Mouse (Mus musculus): ENCODE results near the gene Erp29. TPM values are rescaled to one million over a fixed set of nuclear protein-coding genes. Genes with fewer than 3 reads are reported as not detected.
A peak's percentile ranks its signal among the peaks of the same experiment; 100 is the strongest.

The Erp29 gene
- polyA plus RNA-seq, 1 experiment = 86.0 TPM

- peak in 2 of 3 experiments; percentile 3 to 50 for TF ChIP-seq MYOD1 (IDR thresholded peaks at IDR 0.05; ENCODE audit: control insufficient read depth in 1 of 3, insufficient read length in 2 of 3, low read depth in 2 of 3)
- TF ChIP-seq MYOG (IDR thresholded peaks at IDR 0.05; ENCODE audit: control insufficient read depth in 1 of 3, insufficient read depth in 1 of 3, insufficient read length in 2 of 3, low read depth in 2 of 3) = no peak
- TF ChIP-seq POLR2A (IDR thresholded peaks at IDR 0.05; ENCODE audit: insufficient read length, low read depth) = no peak
- no peaks in the 10 kb centered on the region for H3K36me3 ChIP-seq (ENCODE audit: control insufficient read depth, insufficient read depth)
- no peaks in the 10 kb centered on the region for H3K27me3 ChIP-seq (ENCODE audit: control insufficient read depth, insufficient read depth, insufficient read length)
These were observed 3.4 kb upstream of the Erp29 start for GRCm38 (mm10) chr5:121455510-121456265.

DNA sequence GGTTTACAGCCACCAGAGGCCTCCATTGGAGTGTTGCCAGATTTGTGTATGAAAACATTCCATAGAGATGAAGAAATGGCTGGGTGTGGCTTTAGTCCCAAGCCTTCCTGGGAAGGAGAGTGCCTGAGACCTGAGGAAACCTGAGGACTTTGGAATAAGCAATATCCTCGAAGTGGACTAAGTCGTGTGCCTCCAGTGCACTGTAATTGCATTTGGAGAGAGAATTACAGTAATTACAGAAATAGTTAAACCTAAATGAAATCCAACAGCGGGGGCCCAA, 2.1 kb upstream of the Erp29 start:
- no peak overlapping the region for H3K4me3 ChIP-seq
- TF ChIP-seq CEBPB (IDR thresholded peaks at IDR 0.05; ENCODE audit: insufficient read depth, poor library complexity, severe bottlenecking) = no peak
- TF ChIP-seq USF1 (IDR thresholded peaks at IDR 0.05; ENCODE audit: low read depth) = no peak
- TF ChIP-seq MAX (IDR thresholded peaks at IDR 0.05; ENCODE audit: low read depth) = no peak
- TF ChIP-seq MYOG (IDR thresholded peaks at IDR 0.05; ENCODE audit: control insufficient read depth in 1 of 3, insufficient read depth in 1 of 3, insufficient read length in 2 of 3, low read depth in 2 of 3) = no peak
- TF ChIP-seq TCF12 (IDR thresholded peaks at IDR 0.05; ENCODE audit: insufficient read depth, poor library complexity, severe bottlenecking) = no peak
- no peak for TF ChIP-seq TCF3 (IDR thresholded peaks at IDR 0.05; ENCODE audit: insufficient read length, low read depth)
- TF ChIP-seq POLR2A (IDR thresholded peaks at IDR 0.05; ENCODE audit: insufficient read length, low read depth) = no peak
- no peak for TF ChIP-seq REST (IDR thresholded peaks at IDR 0.05; ENCODE audit: insufficient read depth, insufficient read length)
- TF ChIP-seq POLR2AphosphoS2 (IDR thresholded peaks at IDR 0.05; ENCODE audit: insufficient read length, low read depth) = no peak
- TF ChIP-seq MYOD1 (IDR thresholded peaks at IDR 0.05; ENCODE audit: control insufficient read depth in 1 of 3, insufficient read length in 2 of 3, low read depth in 2 of 3) = no peak
- TF ChIP-seq E2F4 (IDR thresholded peaks at IDR 0.05; ENCODE audit: insufficient read depth) = no peak
- TF ChIP-seq SRF (IDR thresholded peaks at IDR 0.05; ENCODE audit: control insufficient read depth, insufficient read length, low read depth) = no peak
- no peaks in the 10 kb centered on the region for H3K36me3 ChIP-seq (ENCODE audit: control insufficient read depth, insufficient read depth)
- H3K4me2 ChIP-seq (ENCODE audit: low read depth) = peak overlapping the region; percentile 22
- H3ac ChIP-seq (ENCODE audit: control insufficient read depth, insufficient read length) = no peak overlapping the region
- H3K27me3 ChIP-seq (ENCODE audit: control insufficient read depth, insufficient read depth, insufficient read length) = no peaks in the 10 kb centered on the region
- peaks cover 26% of the 10 kb centered on the region for H3K79me2 ChIP-seq (ENCODE audit: control insufficient read depth, insufficient read depth)

More at GRCm38 (mm10) chr5:121455510-121456265, 3.4 kb upstream of the Erp29 start:
- H3ac ChIP-seq (ENCODE audit: control insufficient read depth, insufficient read length) = no peak overlapping the region
- H3K4me3 ChIP-seq = no peak overlapping the region
- no peak overlapping the region for H3K4me2 ChIP-seq (ENCODE audit: low read depth)
- H3K79me2 ChIP-seq (ENCODE audit: control insufficient read depth, insufficient read depth) = peaks cover 15% of the 10 kb centered on the region

DNA sequence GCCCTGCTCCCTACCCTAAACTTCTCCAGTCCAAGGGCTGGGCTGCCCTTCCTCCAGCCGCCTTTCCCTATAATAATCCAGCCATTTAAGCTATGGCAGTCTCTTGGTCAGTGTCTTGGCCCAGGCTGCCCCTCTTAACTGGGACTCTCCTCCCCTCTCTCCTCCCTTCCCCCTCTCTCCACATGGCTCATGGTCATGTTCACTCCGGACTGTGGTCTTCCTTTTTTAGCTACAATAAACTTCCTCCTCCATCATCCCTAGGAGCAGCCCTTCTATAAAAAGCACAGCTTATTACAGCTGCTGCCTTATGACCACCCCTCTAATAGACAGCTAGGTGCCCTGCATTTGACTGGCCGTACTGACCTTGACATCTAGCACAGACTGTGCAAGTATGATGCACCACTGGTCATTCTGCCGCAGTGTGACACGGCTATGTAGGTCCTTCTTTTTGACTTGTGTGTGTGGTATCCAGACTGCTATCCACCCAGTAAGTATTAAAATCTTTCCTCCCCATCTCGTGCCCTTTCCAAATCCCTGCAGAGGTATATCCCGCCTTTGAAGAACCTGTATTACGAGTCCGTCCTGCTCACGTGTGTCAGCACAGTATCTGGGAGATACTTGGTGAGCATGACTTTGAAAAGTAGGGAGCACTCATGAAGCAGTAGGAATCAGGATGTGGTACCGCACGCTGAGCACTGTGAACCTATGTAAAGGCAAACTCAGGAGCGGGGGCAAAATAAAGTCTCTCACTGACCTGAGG, 1.6 kb upstream of the Erp29 start:
- TF ChIP-seq REST (IDR thresholded peaks at IDR 0.05; ENCODE audit: insufficient read depth, insufficient read length) (no peak), SRF (IDR thresholded peaks at IDR 0.05; ENCODE audit: control insufficient read depth, insufficient read length, low read depth) (no peak)
- Histone ChIP-seq H3K79me2 (ENCODE audit: control insufficient read depth, insufficient read depth) (peaks cover 26% of the 10 kb centered on the region), H3ac (ENCODE audit: control insufficient read depth, insufficient read length) (no peak overlapping the region), H3K4me2 (ENCODE audit: low read depth) (peak overlapping the region; percentile 81), H3K4me3 (peak overlapping the region; percentile 95), H3K27me3 (ENCODE audit: control insufficient read depth, insufficient read depth, insufficient read length) (no peaks in the 10 kb centered on the region), H3K36me3 (ENCODE audit: control insufficient read depth, insufficient read depth) (no peaks in the 10 kb centered on the region)

- Histone ChIP-seq H3K4me3 (peak overlapping the region; percentile 95), H3K27me3 (ENCODE audit: control insufficient read depth, insufficient read depth, insufficient read length) (no peaks in the 10 kb centered on the region), H3K36me3 (ENCODE audit: control insufficient read depth, insufficient read depth) (peaks cover under 1% of the 10 kb centered on the region), H3ac (ENCODE audit: control insufficient read depth, insufficient read length) (peak overlapping the region; percentile 89), H3K4me2 (ENCODE audit: low read depth) (peak overlapping the region; percentile 81), H3K79me2 (ENCODE audit: control insufficient read depth, insufficient read depth) (peaks cover 26% of the 10 kb centered on the region)
- TF ChIP-seq CEBPB (IDR thresholded peaks at IDR 0.05; ENCODE audit: insufficient read depth, poor library complexity, severe bottlenecking) (no peak), TCF3 (IDR thresholded peaks at IDR 0.05; ENCODE audit: insufficient read length, low read depth) (no peak), E2F4 (IDR thresholded peaks at IDR 0.05; ENCODE audit: insufficient read depth) (no peak), POLR2AphosphoS2 (IDR thresholded peaks at IDR 0.05; ENCODE audit: insufficient read length, low read depth) (no peak), MYOG (IDR thresholded peaks at IDR 0.05; ENCODE audit: control insufficient read depth in 1 of 3, insufficient read depth in 1 of 3, insufficient read length in 2 of 3, low read depth in 2 of 3) (no peak), REST (IDR thresholded peaks at IDR 0.05; ENCODE audit: insufficient read depth, insufficient read length) (no peak), POLR2A (IDR thresholded peaks at IDR 0.05; ENCODE audit: insufficient read length, low read depth) (no peak), SRF (IDR thresholded peaks at IDR 0.05; ENCODE audit: control insufficient read depth, insufficient read length, low read depth) (no peak), USF1 (IDR thresholded peaks at IDR 0.05; ENCODE audit: low read depth) (no peak), MAX (IDR thresholded peaks at IDR 0.05; ENCODE audit: low read depth) (no peak), MYOD1 (IDR thresholded peaks at IDR 0.05; ENCODE audit: control insufficient read depth in 1 of 3, insufficient read length in 2 of 3, low read depth in 2 of 3) (no peak), TCF12 (IDR thresholded peaks at IDR 0.05; ENCODE audit: insufficient read depth, poor library complexity, severe bottlenecking) (no peak)
These were observed 600 bp upstream of the Erp29 start for GRCm38 (mm10) chr5:121452906-121453305.

- Histone ChIP-seq H3K4me2 (ENCODE audit: low read depth) (peak within 1 kb of the TSS; percentile 92), H3ac (ENCODE audit: control insufficient read depth, insufficient read length) (peak within 1 kb of the TSS; percentile 89), H3K79me2 (ENCODE audit: control insufficient read depth, insufficient read depth) (peaks cover 26% of the 10 kb centered on the region), H3K27me3 (ENCODE audit: control insufficient read depth, insufficient read depth, insufficient read length) (no peaks in the 10 kb centered on the region), H3K36me3 (ENCODE audit: control insufficient read depth, insufficient read depth) (peaks cover 4% of the 10 kb centered on the region), H3K4me3 (peak within 1 kb of the TSS; percentile 95)
- TF ChIP-seq POLR2A (IDR thresholded peaks at IDR 0.05; ENCODE audit: insufficient read length, low read depth) (no peak), TCF3 (IDR thresholded peaks at IDR 0.05; ENCODE audit: insufficient read length, low read depth) (no peak), REST (IDR thresholded peaks at IDR 0.05; ENCODE audit: insufficient read depth, insufficient read length) (no peak), POLR2AphosphoS2 (IDR thresholded peaks at IDR 0.05; ENCODE audit: insufficient read length, low read depth) (peak; percentile 34)
These were observed 671 bp downstream of the Erp29 start, which contains the start of gene Tmem116 for GRCm38 (mm10) chr5:121451644-121452025. Tmem116 (plus strand) TSS chr5:121451893.

Data from myocyte (in vitro differentiated cells).